Mouse (Mus musculus) inflammation-experienced regulatory T-cells, adult 16 weeks (primary cell): Measurements from ENCODE around the gene Erbb3. TPM values are rescaled to one million over a fixed set of nuclear protein-coding genes. Genes with fewer than 3 reads are reported as not detected.

ENCODE experiments used
- polyA plus RNA-seq: library from polyadenylated mRNA; unstranded; fragments of 100-300 nt; shearing (Covaris generic); gene quantifications from one replicate; pipeline ENCODE4 v1.2.1, GENCODE M21; 2017

The Erbb3 gene
- polyA plus RNA-seq, result 12.6 TPM

DNA sequence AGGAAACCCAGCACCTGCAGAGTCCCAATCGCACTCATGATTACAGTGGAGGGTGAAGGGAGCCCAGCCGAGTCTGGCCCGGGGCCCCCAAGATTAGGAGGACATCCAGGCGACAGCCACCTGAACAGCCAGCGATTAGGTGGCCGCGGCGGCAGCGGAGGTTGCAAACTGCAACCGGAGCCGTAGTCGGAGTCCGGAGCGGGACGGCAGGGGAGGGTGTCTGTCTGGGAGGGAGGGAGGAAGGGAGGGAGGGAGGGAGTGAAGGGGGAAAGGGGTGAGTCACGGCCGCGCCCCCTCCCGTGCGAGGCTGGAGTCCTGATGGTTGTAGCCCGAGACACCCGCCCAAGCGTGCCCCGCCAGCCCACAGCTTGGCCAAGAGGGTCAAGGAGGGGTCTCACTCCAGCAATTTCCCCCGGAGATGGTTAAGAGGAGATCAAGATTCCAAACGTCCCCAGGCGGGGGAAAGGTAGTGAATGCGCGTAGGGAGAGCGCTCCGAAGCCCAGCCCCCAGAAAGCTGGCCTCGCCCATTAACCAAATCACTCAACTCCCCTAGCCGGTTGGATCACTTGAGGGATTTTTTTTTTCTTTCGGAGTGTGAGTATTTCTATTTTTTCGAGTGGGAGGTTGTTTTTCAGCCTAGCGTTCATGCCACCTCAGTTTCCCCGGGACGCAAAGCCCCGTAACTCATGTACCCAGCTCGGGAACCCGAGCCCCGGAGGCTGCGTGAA lies at the start of gene Erbb3:
Gene Erbb3, minus strand, starts transcription at position 189 of the 729 bp plus-strand sequence.

DNA sequence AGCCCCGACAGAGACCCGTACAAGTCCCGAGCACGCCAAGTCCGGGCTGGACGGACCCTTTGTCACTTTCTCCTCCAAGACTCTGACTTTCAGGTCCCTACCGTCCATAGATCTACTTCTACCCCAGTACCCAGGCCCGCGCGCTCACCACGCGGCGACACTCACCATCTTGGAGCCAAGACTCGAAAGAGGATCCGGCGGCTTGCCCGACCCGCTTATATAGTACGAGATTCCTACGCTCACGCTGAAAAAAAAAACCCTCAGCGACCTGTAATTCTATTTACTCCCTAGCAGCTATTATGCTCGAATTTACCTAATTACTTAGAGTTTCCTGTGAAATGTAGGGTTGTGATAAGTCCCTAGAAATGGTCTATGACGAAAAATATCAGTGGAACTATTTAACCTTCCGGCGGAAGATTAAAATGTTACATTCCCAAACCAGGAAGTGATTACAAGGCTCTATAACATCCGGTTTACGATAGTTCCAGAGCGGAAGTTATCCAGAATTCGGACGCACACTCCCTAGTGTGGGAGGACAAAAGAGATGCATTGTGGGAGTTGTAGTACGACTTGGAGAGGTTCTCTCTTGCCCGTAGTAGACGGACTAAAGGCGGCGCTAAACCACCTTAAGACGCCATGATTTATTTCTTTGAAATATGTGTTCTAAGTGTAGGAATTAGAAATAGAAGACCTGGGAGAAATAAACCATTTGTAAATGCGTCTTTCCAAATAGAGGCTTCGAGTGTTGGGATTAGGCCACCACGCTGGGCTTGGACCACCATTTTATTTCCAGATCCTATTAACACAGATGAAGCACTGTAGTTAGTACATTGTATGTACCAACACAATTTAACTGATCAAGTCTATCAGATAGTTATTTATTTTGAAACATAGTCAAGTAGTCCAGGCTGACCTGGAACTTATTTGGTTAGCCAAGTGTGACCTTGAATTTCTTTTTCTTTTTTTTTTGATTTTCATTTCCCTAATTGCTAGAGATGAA lies 37.2 kb upstream of the Erbb3 start, which contains the start of gene Rps26:
Gene Rps26, minus strand, starts transcription at position 437 of the 1,000 bp plus-strand sequence.

DNA sequence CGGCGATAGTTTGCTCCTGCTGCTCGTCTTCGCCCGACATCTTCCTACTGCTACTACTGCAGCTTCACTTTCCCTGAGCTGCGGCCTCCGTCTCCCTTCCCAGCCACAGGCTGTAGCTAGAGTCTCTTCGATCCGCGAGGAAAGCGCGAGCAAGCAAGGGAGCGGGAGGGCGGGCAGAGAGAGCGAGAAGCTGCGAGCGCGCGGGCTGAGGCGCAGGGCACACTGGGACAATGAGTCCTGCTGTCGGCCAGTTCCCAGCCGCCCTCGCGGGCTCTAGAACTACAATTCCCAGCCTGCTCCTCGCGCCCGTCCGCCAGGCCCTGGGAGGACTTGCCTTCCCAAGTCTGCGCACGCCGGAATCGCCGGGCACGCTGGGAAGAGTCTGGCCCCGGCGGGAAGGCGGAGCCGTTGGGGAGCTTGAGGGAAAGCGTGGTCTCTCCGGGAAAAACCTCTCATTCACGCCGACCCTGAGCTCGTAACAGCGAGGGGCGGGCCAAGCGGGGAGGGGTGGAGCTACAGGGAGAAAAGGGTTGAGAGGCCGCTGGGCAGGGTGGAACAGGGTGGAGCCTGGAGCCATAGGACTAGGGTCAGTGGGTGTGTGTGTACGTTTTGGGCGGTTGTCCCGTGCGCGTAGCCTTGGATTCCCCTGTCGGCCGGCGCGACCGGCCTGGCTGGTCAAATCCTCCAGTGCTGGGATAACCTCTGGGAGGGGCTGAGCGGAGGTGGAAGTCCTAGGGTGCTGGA lies 23.5 kb downstream of the Erbb3 start, which contains the start of gene Pa2g4:
Gene Pa2g4, minus strand, starts transcription at position 200 of the 744 bp plus-strand sequence.

DNA sequence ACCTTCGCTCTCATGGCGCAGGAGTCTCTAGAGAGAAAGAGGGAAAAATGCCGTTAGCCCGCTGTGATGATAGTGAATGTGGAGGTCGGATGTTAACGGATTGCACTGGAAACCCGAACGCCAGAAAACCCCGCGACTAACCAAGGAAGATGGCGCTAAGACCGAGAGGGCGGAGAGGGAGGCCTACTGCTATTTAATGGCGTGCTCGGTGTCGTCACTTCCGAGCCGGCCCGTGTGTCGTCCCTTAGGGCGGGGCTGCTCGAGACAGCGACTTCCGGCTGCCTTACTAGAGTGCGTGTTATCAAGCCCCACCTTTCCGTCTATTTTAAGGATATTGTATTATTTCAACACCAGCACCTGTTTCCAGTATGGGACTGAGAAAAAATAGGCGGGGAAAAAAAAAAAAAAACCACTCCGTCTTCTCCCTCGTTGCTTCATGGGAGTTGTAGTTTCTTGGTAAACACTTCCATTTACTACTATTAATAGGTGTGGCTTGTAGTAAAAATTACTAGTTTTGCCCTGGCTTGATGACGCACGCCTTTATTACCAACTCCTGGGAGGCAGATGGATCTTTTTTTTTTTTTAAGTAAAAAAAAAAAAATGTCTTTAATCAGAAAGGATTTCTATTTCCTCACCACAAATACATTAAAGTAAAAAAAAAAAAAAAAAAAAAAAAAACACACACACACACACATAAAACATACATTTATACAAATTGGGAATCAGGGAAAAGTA lies 40.3 kb downstream of the Erbb3 start, which contains the start of gene Rpl41:
Gene Rpl41, minus strand, starts transcription at position 359 of the 735 bp plus-strand sequence.

DNA sequence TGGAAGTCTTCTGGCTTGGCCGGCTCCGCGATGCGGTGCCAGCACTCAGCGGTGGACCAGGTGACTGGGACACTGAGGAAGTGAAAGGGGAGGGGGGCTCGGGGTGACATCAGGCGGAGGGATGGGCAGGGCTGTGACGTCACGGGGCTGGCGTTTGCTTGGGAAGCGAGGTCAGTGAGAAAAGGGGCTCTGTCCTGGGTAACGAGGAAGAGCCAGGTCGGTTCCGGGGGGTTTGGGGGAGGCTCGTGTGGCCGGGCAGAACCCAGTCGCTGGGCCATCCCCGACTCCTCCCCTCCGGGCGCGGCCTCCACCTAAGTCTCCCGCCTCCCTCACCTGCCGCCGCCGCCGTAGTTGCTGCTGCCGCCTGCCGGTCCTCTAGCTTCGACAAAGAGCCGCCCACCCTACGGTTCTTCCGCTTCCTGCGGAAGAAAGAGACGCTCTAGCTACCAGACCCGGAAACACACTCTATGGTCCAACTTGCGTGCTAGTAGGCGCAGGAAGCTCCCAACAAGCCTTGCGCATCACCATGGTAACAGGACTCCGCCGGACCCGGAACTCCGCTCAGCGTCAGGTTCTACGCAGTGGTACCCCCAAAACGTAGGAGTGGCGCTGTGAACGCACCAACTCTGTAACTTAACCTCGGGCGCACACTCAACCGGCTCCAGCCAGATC lies 42.0 kb downstream of the Erbb3 start, which contains the start of gene Zc3h10:
Gene Zc3h10, minus strand, starts transcription at position 414 of the 672 bp plus-strand sequence.

DNA sequence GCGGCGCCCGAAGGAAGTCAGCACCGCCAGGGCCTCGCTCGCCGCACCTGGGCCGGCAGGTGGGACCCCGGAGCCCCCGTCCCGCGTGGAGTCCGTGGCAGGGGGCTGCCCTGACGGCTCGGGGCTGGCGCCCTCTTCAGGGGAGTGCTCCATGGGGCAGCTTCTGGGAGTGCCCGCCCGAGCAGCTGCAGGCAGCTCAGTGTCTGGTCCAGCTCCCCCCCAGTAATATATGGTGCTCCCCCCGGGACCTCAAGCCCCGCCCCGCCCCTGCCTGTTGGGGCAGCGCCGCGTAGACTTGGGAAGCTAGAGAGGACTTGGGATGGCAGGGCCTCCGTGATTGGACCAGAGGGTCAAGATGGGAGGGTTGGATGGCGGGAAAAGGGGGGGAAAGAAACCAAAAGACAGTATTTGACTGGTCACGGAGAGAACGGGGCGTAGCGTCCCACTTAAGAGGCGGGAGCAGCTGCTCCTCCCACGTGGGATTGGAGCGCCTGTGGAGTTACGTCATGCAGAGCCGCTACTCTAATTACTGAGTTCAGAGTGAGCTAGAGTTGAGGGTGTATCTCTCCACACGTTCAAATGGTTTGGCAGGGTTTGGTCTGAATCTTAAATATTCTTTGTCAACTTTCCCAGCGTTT lies 63.7 kb downstream of the Erbb3 start, which contains the start of gene Esyt1:
Gene Esyt1, minus strand, starts transcription at position 201 of the 638 bp plus-strand sequence.

Other genes with a start within 250 kb of the Erbb3 start
- 12.5 TPM for gene Coq10a, start 220.7 kb downstream of the Erbb3 start, polyA plus RNA-seq
- 2.0 TPM for gene Ankrd52, start 212.5 kb downstream of the Erbb3 start, polyA plus RNA-seq
- 0.71 TPM for gene Slc39a5, start 188.4 kb downstream of the Erbb3 start, polyA plus RNA-seq
- gene Nabp2, start 178.2 kb downstream of the Erbb3 start, polyA plus RNA-seq, result 130 TPM
- 58.1 TPM for gene Rnf41, start 178.0 kb downstream of the Erbb3 start, polyA plus RNA-seq
- gene Smarcc2, start 130.4 kb downstream of the Erbb3 start, polyA plus RNA-seq, result 143 TPM
- gene Myl6, start 95.5 kb downstream of the Erbb3 start, polyA plus RNA-seq, result 1,346 TPM
- 5.6 TPM for gene Myl6b, start 91.0 kb downstream of the Erbb3 start, polyA plus RNA-seq
- gene Esyt1, start 63.8 kb downstream of the Erbb3 start, polyA plus RNA-seq, result 212 TPM
- 40.2 TPM for gene Zc3h10, start 41.9 kb downstream of the Erbb3 start, polyA plus RNA-seq
- gene Rpl41, start 40.3 kb downstream of the Erbb3 start, polyA plus RNA-seq, result 2,472 TPM
- gene Pa2g4, start 23.7 kb downstream of the Erbb3 start, polyA plus RNA-seq, result 35.3 TPM
- gene Rps26, start 37.1 kb upstream of the Erbb3 start, polyA plus RNA-seq, result 590 TPM
- gene Ikzf4, start 56.3 kb upstream of the Erbb3 start, polyA plus RNA-seq, result 171 TPM
- 61.8 TPM for gene Suox, start 84.4 kb upstream of the Erbb3 start, polyA plus RNA-seq
- gene Rab5b, start 106.6 kb upstream of the Erbb3 start, polyA plus RNA-seq, result 56.8 TPM
- 4.6 TPM for gene Pmel, start 114.5 kb upstream of the Erbb3 start, polyA plus RNA-seq
- gene Cdk2, start 115.4 kb upstream of the Erbb3 start, polyA plus RNA-seq, result 47.2 TPM
- gene Dgka, start 155.2 kb upstream of the Erbb3 start, polyA plus RNA-seq, result 706 TPM
- 31.6 TPM for gene Pym1, start 158.2 kb upstream of the Erbb3 start, polyA plus RNA-seq
- not detected for gene Mmp19, start 201.3 kb upstream of the Erbb3 start, polyA plus RNA-seq
- gene Dnajc14, start 214.4 kb upstream of the Erbb3 start, polyA plus RNA-seq, result 136 TPM
- gene Tmem198b, start 214.7 kb upstream of the Erbb3 start, polyA plus RNA-seq, result 6.1 TPM
- gene Sarnp, start 227.7 kb upstream of the Erbb3 start, polyA plus RNA-seq, result 149 TPM
- 89.2 TPM for gene Ormdl2, start 232.0 kb upstream of the Erbb3 start, polyA plus RNA-seq